Mouse (Mus musculus) cerebellum, adult 8-10 months (tissue): ENCODE results near the gene Lin9.

Experiments used
- DNase-seq: peaks from one replicate; pipeline ENCODE4 v3.0.0; 2022

Gene Lin9

GRCm38 (mm10) chr1:180708935-180709776 is 68.2 kb downstream of the Lin9 start:
- no peak for DNase-seq

- no peak for DNase-seq
Observed at GRCm38 (mm10) chr1:180718756-180719155, 77.8 kb downstream of the Lin9 start.

DNA sequence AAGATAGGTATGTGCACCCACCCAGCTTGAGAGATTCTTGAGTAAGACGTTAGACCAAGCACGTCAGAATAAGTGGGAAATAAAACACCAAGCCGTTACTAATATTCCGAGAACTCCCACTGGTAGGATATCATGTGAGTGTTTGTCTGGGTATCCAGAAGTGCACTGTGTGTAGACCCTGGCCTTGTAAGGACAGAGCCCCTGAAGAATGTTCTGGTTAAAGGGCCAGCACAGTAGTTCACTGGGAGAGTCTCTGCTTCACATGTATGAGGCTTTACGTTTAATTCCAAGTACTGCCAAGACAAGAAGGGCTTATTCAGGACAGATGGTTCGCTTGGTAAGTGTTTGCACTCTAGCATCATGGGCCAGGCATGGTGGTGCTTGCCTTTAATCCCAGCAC is 78.5 kb downstream of the Lin9 start:
- no peak for DNase-seq

DNA sequence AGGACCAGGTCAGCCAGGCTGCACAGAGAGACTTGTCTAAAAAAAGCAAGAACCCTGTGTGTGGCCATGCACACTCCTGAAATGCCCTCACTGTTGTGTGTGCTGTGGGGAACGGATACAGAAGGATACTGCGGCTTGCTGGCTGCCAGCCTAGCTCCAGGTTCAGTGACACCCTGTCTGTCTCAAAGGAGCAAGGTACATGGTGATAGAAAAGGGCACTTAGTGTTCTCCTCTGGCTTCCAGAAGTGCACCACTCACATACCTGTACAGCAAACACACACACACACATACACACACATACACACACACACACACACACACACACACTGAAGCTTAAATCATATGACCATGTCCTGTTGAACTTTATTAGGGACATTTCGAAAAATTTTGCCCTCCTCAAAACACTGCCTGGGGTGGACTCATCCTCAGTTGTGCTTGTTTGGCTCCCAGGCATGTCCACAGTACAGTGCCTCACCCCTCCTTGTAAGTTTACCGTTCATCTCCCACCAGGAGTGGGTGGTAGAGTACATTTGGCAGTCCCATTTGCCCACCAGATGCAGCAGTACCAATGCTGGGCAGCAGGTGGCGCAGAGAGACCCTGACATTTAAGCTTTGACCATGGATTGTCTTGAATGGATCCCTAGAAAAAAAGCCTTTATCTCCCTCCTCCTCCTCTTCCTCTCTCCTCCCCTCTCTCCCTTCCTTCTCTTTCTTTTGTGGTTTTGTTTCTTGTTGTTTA is 79.2 kb downstream of the Lin9 start:
- peak; percentile 83 for DNase-seq

GRCm38 (mm10) chr1:180722608-180723007 is 81.7 kb downstream of the Lin9 start:
- no peak for DNase-seq

- no peak for DNase-seq
Observed at GRCm38 (mm10) chr1:180723701-180724238, 82.8 kb downstream of the Lin9 start.

GRCm38 (mm10) chr1:180725704-180726179 is 84.8 kb downstream of the Lin9 start, which contains the start of gene Acbd3:
TSS of gene Acbd3 (plus strand) at chr1:180726043.
- peak; percentile 84 for DNase-seq

- DNase-seq = no peak
Observed at GRCm38 (mm10) chr1:180726183-180726582, 85.2 kb downstream of the Lin9 start.

- DNase-seq = no peak
Observed at GRCm38 (mm10) chr1:180729231-180729630, 88.3 kb downstream of the Lin9 start.
